9 mouse cellular contexts compared by ENCODE assay signal in the genomic region with DNA sequence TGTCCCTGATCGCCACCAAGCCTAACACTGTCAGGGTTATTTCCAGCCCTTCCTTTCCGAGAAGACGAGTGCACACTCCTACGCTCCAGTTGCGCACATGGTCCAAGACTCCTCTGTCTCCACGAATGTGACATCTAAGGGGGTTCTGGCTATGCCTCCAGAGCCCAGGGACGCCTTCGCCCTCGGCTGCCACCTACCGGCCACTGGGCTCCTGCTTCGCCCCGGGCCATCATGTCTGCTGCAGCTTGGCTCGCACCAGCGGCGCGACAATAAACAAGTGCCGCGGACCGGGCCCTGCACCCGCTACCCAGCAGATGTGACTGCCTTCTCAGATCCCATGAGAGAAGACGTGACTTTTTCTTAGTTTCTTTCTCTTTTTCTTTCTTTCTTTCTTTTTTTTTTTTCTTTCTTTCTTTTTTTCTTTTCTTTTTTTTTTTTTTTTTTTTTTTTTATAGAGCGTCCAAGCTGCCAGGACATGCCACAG. TPM values are rescaled to one million over a fixed set of nuclear protein-coding genes. Genes with fewer than 3 reads are reported as not detected.
A peak's percentile ranks its signal among the peaks of the same experiment; 100 is the strongest.
DNase-seq lines count a peak whose midpoint lies in the region; ATAC-seq lines count a peak whose summit lies in the region.
"Had no signal": no experiment of that assay in that cellular context is flagged by ENCODE, and none has a peak within 500 bp of the region (broad histone marks: within the 10 kb centered on the region; RNA-seq: fewer than 3 reads in every experiment).

Slitrk5 (plus strand) TSS at position 434 of the 484 bp plus-strand sequence.

- no peaks in the 10 kb centered on the region for H3K36me3 ChIP-seq in forebrain, embryonic 11.5 days (ENCODE audit: control insufficient read depth, insufficient read depth, low read length)
- no peaks in the 10 kb centered on the region for H3K36me3 ChIP-seq in heart, embryonic 13.5 days
- H3K36me3 ChIP-seq in kidney, embryonic 15.5 days, result no peaks in the 10 kb centered on the region
- H3K36me3 ChIP-seq in limb, embryonic 13.5 days, result no peaks in the 10 kb centered on the region
- H3K36me3 ChIP-seq in midbrain, embryonic 13.5 days, result peaks cover 3% of the 10 kb centered on the region; the same call in 1 of the 2 replicates
- H3K36me3 ChIP-seq in stomach, embryonic 16.5 days (ENCODE audit: control insufficient read depth, insufficient read depth, low read length), result no peaks in the 10 kb centered on the region

- no peaks in the 10 kb centered on the region for H3K27me3 ChIP-seq in forebrain, embryonic 11.5 days (ENCODE audit: control insufficient read depth, insufficient read depth, low read length)
- peaks cover 25% of the 10 kb centered on the region for H3K27me3 ChIP-seq in heart, embryonic 13.5 days (replicated peaks)
- H3K27me3 ChIP-seq in kidney, embryonic 15.5 days, result peaks cover 47% of the 10 kb centered on the region
- peaks cover 20% of the 10 kb centered on the region for H3K27me3 ChIP-seq in limb, embryonic 13.5 days
- H3K27me3 ChIP-seq in midbrain, embryonic 13.5 days, result 0 out of 2 replicates have a peak, but pooled peaks cover 6% of the 10 kb centered on the region
- peaks cover 4% of the 10 kb centered on the region; the same call in 1 of the 2 replicates for H3K27me3 ChIP-seq in stomach, embryonic 16.5 days (ENCODE audit: control insufficient read depth, insufficient read depth, low read length)
- H3K27me3 ChIP-seq: CH12.LX had no signal

- peaks cover 6% of the 10 kb centered on the region; the same call in 1 of the 2 replicates for H3K4me1 ChIP-seq in forebrain, embryonic 11.5 days (replicated peaks; ENCODE audit: control insufficient read depth, insufficient read depth, low read length)
- H3K4me1 ChIP-seq in heart, embryonic 13.5 days, result peaks cover 3% of the 10 kb centered on the region; the same call in 1 of the 2 replicates
- H3K4me1 ChIP-seq in kidney, embryonic 15.5 days, result peaks cover 31% of the 10 kb centered on the region
- peaks cover 10% of the 10 kb centered on the region for H3K4me1 ChIP-seq in limb, embryonic 13.5 days
- peaks cover 11% of the 10 kb centered on the region for H3K4me1 ChIP-seq in midbrain, embryonic 13.5 days (replicated peaks)
- no peaks in the 10 kb centered on the region; the same call in 1 of the 2 replicates for H3K4me1 ChIP-seq in stomach, embryonic 16.5 days (ENCODE audit: control insufficient read depth, insufficient read depth, low read length)

- peak within 1 kb of the TSS; percentile 74 for H3K4me3 ChIP-seq in forebrain, embryonic 11.5 days (ENCODE audit: low read depth, low read length)
- H3K4me3 ChIP-seq in heart, embryonic 13.5 days, result peak within 1 kb of the TSS; percentile 80
- peak within 1 kb of the TSS; percentile 60 for H3K4me3 ChIP-seq in kidney, embryonic 15.5 days (replicated peaks)
- peak within 1 kb of the TSS; percentile 72 for H3K4me3 ChIP-seq in limb, embryonic 13.5 days
- H3K4me3 ChIP-seq in midbrain, embryonic 13.5 days (replicated peaks), result peak within 1 kb of the TSS; percentile 85
- H3K4me3 ChIP-seq in stomach, embryonic 16.5 days (replicated peaks; ENCODE audit: low read length), result peak within 1 kb of the TSS; percentile 68

- WGBS in forebrain, embryonic 11.5 days, result 0% methylated on average over 22 of the region's 22 CpGs
- WGBS in heart, embryonic 13.5 days, result under 1% methylated on average over 22 of the region's 22 CpGs
- under 1% methylated on average over 22 of the region's 22 CpGs for WGBS in kidney, embryonic 15.5 days
- WGBS in limb, embryonic 13.5 days, result 0% methylated on average over 22 of the region's 22 CpGs
- WGBS in midbrain, embryonic 13.5 days, result under 1% methylated on average over 22 of the region's 22 CpGs
- under 1% methylated on average over 22 of the region's 22 CpGs for WGBS in stomach, embryonic 16.5 days

- peak; percentile 13 for DNase-seq in CD4-positive helper T cell, adult 2 months (ENCODE audit: low read depth, low spot score)
- peak; percentile 21 for DNase-seq in c-Kit-positive CD71-positive TER-119-positive erythroid progenitor cells, embryonic 14.5 days (ENCODE audit: low spot score)
- peak; percentile 95 for DNase-seq in forebrain, embryonic 11.5 days (ENCODE audit: low spot score)

- peak; percentile 71 for ATAC-seq in forebrain, embryonic 11.5 days (replicated peaks; ENCODE audit: low FRiP score)
- ATAC-seq in heart, embryonic 13.5 days (ENCODE audit: extremely low read depth, insufficient number of reproducible peaks, low FRiP score, low TSS enrichment), result 0 out of 2 replicates have a peak, but pooled peaks have one; percentile 55
- peak; percentile 87 for ATAC-seq in kidney, embryonic 15.5 days (replicated peaks; ENCODE audit: low FRiP score)
- ATAC-seq in limb, embryonic 13.5 days (ENCODE audit: low FRiP score, low read depth), result peak; percentile 79; the same call in 1 of the 2 replicates
- peak; percentile 60 for ATAC-seq in midbrain, embryonic 13.5 days
- ATAC-seq in stomach, embryonic 16.5 days (ENCODE audit: insufficient read depth, low FRiP score), result peak; percentile 75; the same call in 1 of the 2 replicates

- H3K27ac ChIP-seq in forebrain, embryonic 11.5 days (ENCODE audit: low read depth, low read length), result peak within 1 kb of the TSS; percentile 89
- H3K27ac ChIP-seq in heart, embryonic 13.5 days (replicated peaks), result peak within 1 kb of the TSS; percentile 86
- H3K27ac ChIP-seq in kidney, embryonic 15.5 days, result no peak within 1 kb of the TSS
- peak within 1 kb of the TSS; percentile 72 for H3K27ac ChIP-seq in limb, embryonic 13.5 days
- H3K27ac ChIP-seq in midbrain, embryonic 13.5 days, result peak within 1 kb of the TSS; percentile 99
- H3K27ac ChIP-seq in stomach, embryonic 16.5 days (ENCODE audit: low read length), result peak within 1 kb of the TSS; percentile 55

- H3K9me3 ChIP-seq in forebrain, embryonic 11.5 days (ENCODE audit: control insufficient read depth, low read length), result no peaks in the 10 kb centered on the region
- H3K9me3 ChIP-seq in heart, embryonic 13.5 days, result no peaks in the 10 kb centered on the region
- H3K9me3 ChIP-seq in kidney, embryonic 15.5 days (replicated peaks), result no peaks in the 10 kb centered on the region
- H3K9me3 ChIP-seq in limb, embryonic 13.5 days, result no peaks in the 10 kb centered on the region
- no peaks in the 10 kb centered on the region for H3K9me3 ChIP-seq in midbrain, embryonic 13.5 days
- H3K9me3 ChIP-seq in stomach, embryonic 16.5 days (replicated peaks; ENCODE audit: control insufficient read depth, low read length), result no peaks in the 10 kb centered on the region

- H3K9ac ChIP-seq in forebrain, embryonic 11.5 days (ENCODE audit: low read length), result peak within 1 kb of the TSS; percentile 88
- H3K9ac ChIP-seq in heart, embryonic 13.5 days, result peak within 1 kb of the TSS; percentile 89
- H3K9ac ChIP-seq in kidney, embryonic 15.5 days, result peak within 1 kb of the TSS; percentile 41
- H3K9ac ChIP-seq in limb, embryonic 13.5 days, result peak within 1 kb of the TSS; percentile 78
- H3K9ac ChIP-seq in midbrain, embryonic 13.5 days (replicated peaks), result peak within 1 kb of the TSS; percentile 93
- peak within 1 kb of the TSS; percentile 79 for H3K9ac ChIP-seq in stomach, embryonic 16.5 days (ENCODE audit: low read length)

- H3K4me2 ChIP-seq in forebrain, embryonic 11.5 days (ENCODE audit: low read depth, low read length, severe bottlenecking), result peak within 1 kb of the TSS; percentile 68
- H3K4me2 ChIP-seq in heart, embryonic 13.5 days, result peak within 1 kb of the TSS; percentile 92
- peak within 1 kb of the TSS; percentile 92 for H3K4me2 ChIP-seq in kidney, embryonic 15.5 days
- H3K4me2 ChIP-seq in limb, embryonic 13.5 days (replicated peaks), result peak within 1 kb of the TSS; percentile 93
- peak within 1 kb of the TSS; percentile 64 for H3K4me2 ChIP-seq in midbrain, embryonic 13.5 days (replicated peaks)
- H3K4me2 ChIP-seq in stomach, embryonic 16.5 days (ENCODE audit: low read depth, low read length), result peak within 1 kb of the TSS; percentile 98

RNA-seq across cellular contexts. Expression of gene Slitrk5, which starts in this region (rescaled TPM):
- 15.2 and 19.6 TPM in 2 replicates for polyA plus RNA-seq in forebrain, embryonic 11.5 days (2014; fragmentation: Nextera tagmentation; extraction: Ambion mirVana)
- 12.5 and 13.1 TPM in 2 replicates for polyA plus RNA-seq in heart, embryonic 13.5 days (2015; fragmentation: Nextera tagmentation; extraction: Ambion mirVana)
- polyA plus RNA-seq in kidney, embryonic 15.5 days (2015; fragmentation: Nextera tagmentation; extraction: Ambion mirVana), result 0.75 and 0.96 TPM in 2 replicates
- 4.6 and 4.8 TPM in 2 replicates for polyA plus RNA-seq in limb, embryonic 13.5 days (2015; fragmentation: Nextera tagmentation; extraction: Ambion mirVana)
- 25.0 TPM in 2 replicates for polyA plus RNA-seq in midbrain, embryonic 13.5 days (2015; fragmentation: Nextera tagmentation; extraction: Ambion mirVana)
- 3.8 and 4.0 TPM in 2 replicates for polyA plus RNA-seq in stomach, embryonic 16.5 days (2015; fragmentation: Nextera tagmentation; extraction: Ambion mirVana)

Comparison
In these comparisons a context has a peak if more than half of its experiments do, and no peak if none do; other contexts are left out.
1. Peak in ATAC-seq, H3K4me3 ChIP-seq, H3K9ac ChIP-seq and H3K4me2 ChIP-seq in kidney, embryonic 15.5 days; RNA of the gene not detected or under 1 TPM.
2. DNase-seq: peak in every context shown above with its lines; median percentile 95 in forebrain, embryonic 11.5 days; 21 in c-Kit-positive CD71-positive TER-119-positive erythroid progenitor cells, embryonic 14.5 days; 13 in CD4-positive helper T cell, adult 2 months.
3. H3K9ac ChIP-seq: peak in every context shown above with its lines; median percentile 93 in midbrain, embryonic 13.5 days; 89 in heart, embryonic 13.5 days; 88 in forebrain, embryonic 11.5 days; 79 in stomach, embryonic 16.5 days; 78 in limb, embryonic 13.5 days; 41 in kidney, embryonic 15.5 days.